Mouse (Mus musculus) heart, embryonic 14.5 days (tissue): Measurements from ENCODE around the gene Mob3a. TPM values are rescaled to one million over a fixed set of nuclear protein-coding genes. Genes with fewer than 3 reads are reported as not detected.

Source experiments
- ATAC-seq: fragments of 200-750 bp; cut with Nextera tagmentation; 2 replicates; pipeline ENCODE4 v1.8.0; 2017; ENCODE audit warnings: low read depth, moderate TSS enrichment; ENCODE audit not compliant: insufficient number of reproducible peaks, insufficient read depth, low FRiP score
- H3K27ac ChIP-seq, 2 experiments: fragments of 200-500 bp in 1 of 2; fragments of 300-500 bp in 1 of 2; sonication (generic) in 1 of 2; replicated peaks in 1 of 2; 2 replicates each; pipeline ENCODE4 v1.5.1; 2012 to 2014; ENCODE audit warnings: low read depth in 2 of 2, low read length in 2 of 2, control low read depth in 1 of 2, mild to moderate bottlenecking in 1 of 2, mixed read lengths in 1 of 2; ENCODE audit not compliant: control insufficient read depth in 1 of 2, insufficient read depth in 1 of 2
- H3K27me3 ChIP-seq: fragments of 300-500 bp; sonication (generic); 2 replicates; pipeline ENCODE4 v1.6.1; 2014; ENCODE audit warnings: mild to moderate bottlenecking, low read length, control low read depth; ENCODE audit not compliant: control insufficient read depth, insufficient read depth
- H3K36me3 ChIP-seq: fragments of 300-500 bp; sonication (generic); 2 replicates; pipeline ENCODE4 v1.6.1; 2014; ENCODE audit warnings: mild to moderate bottlenecking, control low read depth, low read length, mixed read lengths; ENCODE audit not compliant: control insufficient read depth, insufficient read depth
- H3K4me1 ChIP-seq, 2 experiments: fragments of 200-500 bp in 1 of 2; fragments of 300-500 bp in 1 of 2; sonication (generic) in 1 of 2; 2 replicates each; pipeline ENCODE4 v1.6.1; 2012 to 2014; ENCODE audit warnings: low read length in 2 of 2, control low read depth in 1 of 2, mixed read lengths in 1 of 2; ENCODE audit not compliant: control insufficient read depth in 2 of 2, insufficient read depth in 2 of 2
- H3K4me2 ChIP-seq: fragments of 300-500 bp; sonication (generic); 2 replicates; pipeline ENCODE4 v1.6.1; 2014; ENCODE audit warnings: mild to moderate bottlenecking, low read length
- H3K4me3 ChIP-seq, 2 experiments: fragments of 200-500 bp in 1 of 2; fragments of 300-500 bp in 1 of 2; sonication (generic) in 1 of 2; 2 replicates each; pipeline ENCODE4 v1.5.1; 2012 to 2014; ENCODE audit warnings: low read length in 2 of 2, mild to moderate bottlenecking in 2 of 2, control low read depth in 1 of 2, low read depth in 1 of 2, moderate library complexity in 1 of 2; ENCODE audit not compliant: control insufficient read depth in 1 of 2, insufficient read depth in 1 of 2
- H3K9ac ChIP-seq: fragments of 300-500 bp; sonication (generic); 2 replicates; pipeline ENCODE4 v1.6.1; 2014; ENCODE audit warnings: mild to moderate bottlenecking, low read length
- H3K9me3 ChIP-seq: fragments of 300-500 bp; sonication (generic); 2 replicates; pipeline ENCODE4 v1.6.1; 2016; ENCODE audit warnings: low read length, control low read depth; ENCODE audit not compliant: control insufficient read depth
- WGBS: fragments of 180-500 bp; shearing (Covaris S2); extraction: QIAGEN DNeasy Blood & Tissue Kit; methylation state at CpG from one replicate; pipeline ENCODE4 v1.1.7; 2014; 5-methylcytosine and 5-hydroxymethylcytosine counted together
- polyA plus RNA-seq: library from polyadenylated mRNA; unstranded; fragments of >200 nt; fragmentation: Nextera tagmentation; extraction: Ambion mirVana; gene quantifications from 2 replicates; pipeline ENCODE4 v1.2.1, GENCODE M21; 2014

The Mob3a gene
- 19.1 and 22.3 TPM in 2 replicates for polyA plus RNA-seq

- peak within 1 kb of the TSS; percentile 70 to 79 for H3K27ac ChIP-seq
- H3K9me3 ChIP-seq: no peaks in the 10 kb centered on the region
- no peaks in the 10 kb centered on the region for H3K27me3 ChIP-seq
- peak; percentile 95 for ATAC-seq
- H3K36me3 ChIP-seq: peaks cover 21% of the 10 kb centered on the region
- under 1% methylated on average over 58 of the region's 59 CpGs for WGBS
- H3K9ac ChIP-seq: peak within 1 kb of the TSS; percentile 77
- H3K4me3 ChIP-seq: peak within 1 kb of the TSS; percentile 59 to 73
- peaks cover 18 to 39% of the 10 kb centered on the region in 2 experiments for H3K4me1 ChIP-seq
- H3K4me2 ChIP-seq: peak within 1 kb of the TSS; percentile 87
These were observed at the start of gene Mob3a, which contains the start of gene Izumo4 for GRCm38 (mm10) chr10:80701721-80702535. Gene Mob3a (minus strand): TSS chr10:80701977. Gene Izumo4 (plus strand): TSS chr10:80702184.

- peak overlapping the region; percentile 78 for H3K4me2 ChIP-seq
- H3K9me3 ChIP-seq: no peaks in the 10 kb centered on the region
- peak overlapping the region; percentile 83 for H3K9ac ChIP-seq
- peak overlapping the region; percentile 97 to 100 for H3K27ac ChIP-seq
- ATAC-seq: peak; percentile 75
- H3K4me3 ChIP-seq: peak overlapping the region; percentile 44
- H3K36me3 ChIP-seq: no peaks in the 10 kb centered on the region
- H3K27me3 ChIP-seq: no peaks in the 10 kb centered on the region
- 1% methylated on average over 16 of the region's 16 CpGs for WGBS
- H3K4me1 ChIP-seq: peaks cover 17 to 32% of the 10 kb centered on the region in 2 experiments
These were observed 49.5 kb upstream of the Mob3a start for GRCm38 (mm10) chr10:80751188-80751832.

- Histone ChIP-seq H3K9me3 (no peaks in the 10 kb centered on the region), H3K4me2 (no peak overlapping the region), H3K4me1 (peaks cover 14 to 23% of the 10 kb centered on the region in 2 experiments), H3K36me3 (no peaks in the 10 kb centered on the region), H3K9ac (no peak overlapping the region), H3K4me3 (no peak overlapping the region), H3K27ac (no peak overlapping the region), H3K27me3 (no peaks in the 10 kb centered on the region)
- ATAC-seq: no peak
- WGBS: 7% methylated on average over 6 of the region's 6 CpGs
These were observed 46.8 kb upstream of the Mob3a start for GRCm38 (mm10) chr10:80748609-80749008.

- ATAC-seq: no peak
- H3K4me2 ChIP-seq: no peak overlapping the region
- H3K9ac ChIP-seq: no peak overlapping the region
- H3K9me3 ChIP-seq: no peaks in the 10 kb centered on the region
- H3K4me1 ChIP-seq: peaks cover 13 to 22% of the 10 kb centered on the region in 2 experiments
- no peaks in the 10 kb centered on the region for H3K36me3 ChIP-seq
- no peak overlapping the region for H3K27ac ChIP-seq
- no peaks in the 10 kb centered on the region for H3K27me3 ChIP-seq
- 9% methylated on average over 3 of the region's 3 CpGs for WGBS
- no peak overlapping the region for H3K4me3 ChIP-seq
These were observed 45.6 kb upstream of the Mob3a start for GRCm38 (mm10) chr10:80747410-80747809.

GRCm38 (mm10) chr10:80744262-80744661, 42.5 kb upstream of the Mob3a start:
- no peak overlapping the region for H3K4me2 ChIP-seq
- no peaks in the 10 kb centered on the region for H3K27me3 ChIP-seq
- no peak overlapping the region for H3K4me3 ChIP-seq
- 36% methylated on average over 5 of the region's 5 CpGs for WGBS
- H3K27ac ChIP-seq: no peak overlapping the region
- no peaks in the 10 kb centered on the region for H3K36me3 ChIP-seq
- H3K9ac ChIP-seq: no peak overlapping the region
- H3K4me1 ChIP-seq: peaks cover 12 to 32% of the 10 kb centered on the region in 2 experiments
- no peaks in the 10 kb centered on the region for H3K9me3 ChIP-seq
- ATAC-seq: no peak

GRCm38 (mm10) chr10:80742180-80742978, 40.6 kb upstream of the Mob3a start, which contains the start of gene Ap3d1:
Gene Ap3d1 (minus strand): TSS chr10:80742264.
- Histone ChIP-seq H3K27ac (peak within 1 kb of the TSS; percentile 50 to 87), H3K27me3 (no peaks in the 10 kb centered on the region), H3K9me3 (no peaks in the 10 kb centered on the region), H3K4me3 (peak within 1 kb of the TSS; percentile 90 to 99), H3K4me2 (peak within 1 kb of the TSS; percentile 85), H3K9ac (peak within 1 kb of the TSS; percentile 99), H3K36me3 (peaks cover 5% of the 10 kb centered on the region), H3K4me1 (peaks cover 10 to 28% of the 10 kb centered on the region in 2 experiments)
- ATAC-seq: peak; percentile 99
- 2% methylated on average over 25 of the region's 25 CpGs for WGBS

GRCm38 (mm10) chr10:80741634-80742179, 39.9 kb upstream of the Mob3a start:
- H3K9ac ChIP-seq: peak overlapping the region; percentile 99
- peak; percentile 3 for ATAC-seq
- peak overlapping the region; percentile 90 to 99 for H3K4me3 ChIP-seq
- H3K4me1 ChIP-seq: peaks cover 12 to 32% of the 10 kb centered on the region in 2 experiments
- 0% methylated on average over 42 of the region's 46 CpGs for WGBS
- no peaks in the 10 kb centered on the region for H3K9me3 ChIP-seq
- peak overlapping the region; percentile 85 for H3K4me2 ChIP-seq
- peak overlapping the region; percentile 50 to 87 for H3K27ac ChIP-seq
- no peaks in the 10 kb centered on the region for H3K27me3 ChIP-seq
- H3K36me3 ChIP-seq: peaks cover 11% of the 10 kb centered on the region
